Mouse (Mus musculus): Measurements from ENCODE around the gene Gon4l. TPM values are rescaled to one million over a fixed set of nuclear protein-coding genes. Genes with fewer than 3 reads are reported as not detected.

Gene Gon4l
- polyA plus RNA-seq, 1 experiment, result 33.4 TPM

GRCm38 (mm10) chr3:88904803-88905202, 69.8 kb downstream of the Gon4l start:
- Histone ChIP-seq H3K27me3 (ENCODE audit: control insufficient read depth, insufficient read depth, low read length) (no peaks in the 10 kb centered on the region), H3K4me1 (ENCODE audit: control insufficient read depth, insufficient read depth, low read length) (no peaks in the 10 kb centered on the region), H3K4me3 (replicated peaks; ENCODE audit: insufficient read depth, low read depth, low read length) (no peak overlapping the region), H3K27ac (ENCODE audit: insufficient read depth, low read length) (no peak overlapping the region)
- whole genome bisulfite sequencing, result 92% methylated on average over 3 of the region's 3 CpGs
- no peak for TF ChIP-seq CTCF (IDR thresholded peaks at IDR 0.05; ENCODE audit: borderline replicate concordance, insufficient read depth, low read depth, low read length)
- TF ChIP-seq POLR2A (IDR thresholded peaks at IDR 0.05; ENCODE audit: borderline replicate concordance, insufficient read depth, low read length), result no peak
- no peak for DNase-seq

GRCm38 (mm10) chr3:88905209-88905608, 70.2 kb downstream of the Gon4l start:
- no peak for TF ChIP-seq POLR2A (IDR thresholded peaks at IDR 0.05; ENCODE audit: borderline replicate concordance, insufficient read depth, low read length)
- no peak for TF ChIP-seq CTCF (IDR thresholded peaks at IDR 0.05; ENCODE audit: borderline replicate concordance, insufficient read depth, low read depth, low read length)
- WGBS, result 85% methylated on average over 6 of the region's 6 CpGs
- no peak for DNase-seq

DNA sequence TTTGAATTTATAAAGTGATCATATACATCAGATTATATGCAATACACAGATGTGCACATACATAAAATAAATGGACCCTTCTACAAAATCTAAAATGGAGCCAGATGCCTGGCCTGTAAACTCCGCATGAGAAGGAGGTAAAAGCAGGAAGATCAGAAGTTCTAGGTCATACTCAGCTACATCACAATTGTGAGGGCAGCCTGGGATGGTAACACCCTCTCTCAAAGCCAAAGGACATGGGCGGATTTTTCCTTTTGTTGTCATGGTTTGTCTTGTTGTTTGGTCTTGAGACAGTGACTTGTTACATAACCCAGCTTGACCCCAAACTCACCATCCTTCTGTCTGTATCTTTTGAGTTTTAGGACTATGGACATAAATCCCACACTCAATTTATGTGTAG, 70.7 kb downstream of the Gon4l start:
- H3K27ac ChIP-seq (ENCODE audit: insufficient read depth, low read length), result no peak overlapping the region
- WGBS, result 93% methylated on average over 2 of the region's 2 CpGs
- TF ChIP-seq POLR2A (IDR thresholded peaks at IDR 0.05; ENCODE audit: borderline replicate concordance, insufficient read depth, low read length) (no peak), CTCF (IDR thresholded peaks at IDR 0.05; ENCODE audit: borderline replicate concordance, insufficient read depth, low read depth, low read length) (no peak)
- H3K4me3 ChIP-seq (replicated peaks; ENCODE audit: insufficient read depth, low read depth, low read length), result no peak overlapping the region
- no peaks in the 10 kb centered on the region for H3K4me1 ChIP-seq (ENCODE audit: control insufficient read depth, insufficient read depth, low read length)
- no peak for DNase-seq
- H3K27me3 ChIP-seq (ENCODE audit: control insufficient read depth, insufficient read depth, low read length), result no peaks in the 10 kb centered on the region

More at GRCm38 (mm10) chr3:88905209-88905608, 70.2 kb downstream of the Gon4l start:
- no peaks in the 10 kb centered on the region for H3K27me3 ChIP-seq (ENCODE audit: control insufficient read depth, insufficient read depth, low read length)
- H3K4me3 ChIP-seq (replicated peaks; ENCODE audit: insufficient read depth, low read depth, low read length), result no peak overlapping the region
- H3K4me1 ChIP-seq (ENCODE audit: control insufficient read depth, insufficient read depth, low read length), result no peaks in the 10 kb centered on the region
- H3K27ac ChIP-seq (ENCODE audit: insufficient read depth, low read length), result no peak overlapping the region

DNA sequence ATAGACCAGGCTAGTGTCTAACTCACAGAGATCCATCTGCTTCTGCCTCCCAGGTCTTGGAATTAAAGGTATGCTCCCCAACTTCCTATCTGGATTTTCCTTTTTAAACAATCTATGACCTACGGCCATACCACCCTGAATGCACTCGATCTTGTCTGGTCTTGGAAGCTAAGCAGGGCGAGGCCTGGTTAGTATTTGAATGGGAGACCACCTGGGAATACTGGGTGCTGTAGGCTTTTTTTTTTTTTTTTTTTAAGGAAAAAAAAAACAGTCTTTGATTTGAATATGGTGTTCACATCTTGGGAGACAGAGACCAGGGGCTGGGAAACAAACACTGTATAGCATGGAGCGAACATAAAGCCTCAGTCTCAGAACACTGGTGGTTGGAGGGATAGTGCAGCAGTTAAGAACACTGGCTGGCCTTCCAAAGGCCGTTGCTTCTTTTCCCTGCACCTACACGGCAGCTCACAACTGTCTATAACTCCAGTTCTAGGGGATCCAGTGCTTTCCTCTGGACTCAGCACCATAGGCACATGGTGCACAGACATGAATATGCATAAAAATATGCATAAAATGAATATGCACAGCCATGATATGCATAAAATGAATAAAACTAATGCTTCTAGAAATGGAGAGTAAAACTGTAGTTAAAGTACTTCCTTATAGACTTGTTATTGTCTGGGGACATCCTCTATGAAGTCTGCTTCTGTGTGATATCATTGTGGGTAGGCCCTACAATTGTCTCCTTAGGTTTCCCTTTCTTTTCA, 71.5 kb downstream of the Gon4l start:
- no peak overlapping the region for H3K4me3 ChIP-seq (replicated peaks; ENCODE audit: insufficient read depth, low read depth, low read length)
- no peaks in the 10 kb centered on the region for H3K4me1 ChIP-seq (ENCODE audit: control insufficient read depth, insufficient read depth, low read length)
- no peaks in the 10 kb centered on the region for H3K27me3 ChIP-seq (ENCODE audit: control insufficient read depth, insufficient read depth, low read length)
- no peak overlapping the region for H3K27ac ChIP-seq (ENCODE audit: insufficient read depth, low read length)
- TF ChIP-seq CTCF (IDR thresholded peaks at IDR 0.05; ENCODE audit: borderline replicate concordance, insufficient read depth, low read depth, low read length), result no peak
- no peak for TF ChIP-seq POLR2A (IDR thresholded peaks at IDR 0.05; ENCODE audit: borderline replicate concordance, insufficient read depth, low read length)
- 86% methylated on average over 6 of the region's 6 CpGs for WGBS
- no peak for DNase-seq

DNA sequence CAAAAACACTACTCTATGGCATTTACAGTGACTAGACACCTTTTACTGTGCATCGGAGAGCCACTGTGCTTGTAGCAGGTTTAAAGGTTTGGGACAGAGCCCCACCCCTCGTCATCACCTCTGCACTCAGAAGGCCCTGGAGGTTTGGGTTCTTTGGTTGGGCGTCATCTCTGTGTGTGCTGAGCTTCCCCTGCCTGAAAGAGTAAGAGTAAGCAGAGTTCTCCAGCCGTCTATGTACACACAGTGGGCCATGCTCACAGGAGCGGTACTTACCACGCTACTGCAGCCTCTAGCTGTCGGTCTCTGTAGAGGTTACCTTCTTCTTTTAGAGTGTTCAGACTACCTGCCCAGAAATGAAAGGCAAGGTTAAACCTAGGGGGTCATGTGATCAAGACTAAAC, 77.6 kb downstream of the Gon4l start:
- Histone ChIP-seq H3K4me1 (ENCODE audit: control insufficient read depth, insufficient read depth, low read length) (0 out of 2 replicates have a peak, but pooled peaks cover 4% of the 10 kb centered on the region), H3K4me3 (replicated peaks; ENCODE audit: insufficient read depth, low read depth, low read length) (no peak overlapping the region), H3K27ac (ENCODE audit: insufficient read depth, low read length) (no peak overlapping the region), H3K27me3 (ENCODE audit: control insufficient read depth, insufficient read depth, low read length) (no peaks in the 10 kb centered on the region)
- DNase-seq, result no peak
- TF ChIP-seq POLR2A (IDR thresholded peaks at IDR 0.05; ENCODE audit: borderline replicate concordance, insufficient read depth, low read length) (no peak), CTCF (IDR thresholded peaks at IDR 0.05; ENCODE audit: borderline replicate concordance, insufficient read depth, low read depth, low read length) (no peak)
- WGBS, result 92% methylated on average over 7 of the region's 7 CpGs

- H3K4me3 ChIP-seq (replicated peaks; ENCODE audit: insufficient read depth, low read depth, low read length), result peak within 1 kb of the TSS; percentile 75
- H3K27ac ChIP-seq (ENCODE audit: insufficient read depth, low read length), result peak within 1 kb of the TSS; percentile 83
- H3K4me1 ChIP-seq (ENCODE audit: control insufficient read depth, insufficient read depth, low read length), result 0 out of 2 replicates have a peak, but pooled peaks cover 4% of the 10 kb centered on the region
- DNase-seq, result peak; percentile 92 to 94
- under 1% methylated on average over 62 of the region's 62 CpGs for WGBS
- TF ChIP-seq POLR2A (IDR thresholded peaks at IDR 0.05; ENCODE audit: borderline replicate concordance, insufficient read depth, low read length), result peak; percentile 97
- no peak for TF ChIP-seq CTCF (IDR thresholded peaks at IDR 0.05; ENCODE audit: borderline replicate concordance, insufficient read depth, low read depth, low read length)
- no peaks in the 10 kb centered on the region for H3K27me3 ChIP-seq (ENCODE audit: control insufficient read depth, insufficient read depth, low read length)
Measured at GRCm38 (mm10) chr3:88913511-88914383, 78.7 kb downstream of the Gon4l start, which contains the start of gene Msto1. Gene Msto1 (minus strand): TSS chr3:88913999.

DNA sequence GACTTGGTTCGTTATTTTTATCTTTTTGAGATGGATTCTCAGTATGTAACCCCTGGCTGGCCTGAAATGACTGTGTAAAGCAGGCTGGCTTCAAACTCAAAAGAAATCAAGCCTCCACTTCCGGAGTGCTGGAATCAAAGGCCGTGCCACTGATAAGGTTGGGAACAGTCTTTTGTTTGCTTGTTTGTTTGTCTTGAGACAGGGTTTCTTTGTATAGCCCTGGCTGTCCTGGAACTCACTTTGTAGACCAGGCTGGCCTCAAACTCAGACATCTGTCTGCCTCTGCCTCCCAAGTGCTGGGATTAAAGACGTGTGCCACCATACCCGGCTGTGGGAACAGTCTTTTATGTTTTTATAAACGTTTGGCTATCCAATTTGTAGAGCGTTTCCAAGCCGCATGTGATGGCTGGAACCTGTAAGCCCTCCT, 79.4 kb downstream of the Gon4l start:
- no peak for TF ChIP-seq POLR2A (IDR thresholded peaks at IDR 0.05; ENCODE audit: borderline replicate concordance, insufficient read depth, low read length)
- TF ChIP-seq CTCF (IDR thresholded peaks at IDR 0.05; ENCODE audit: borderline replicate concordance, insufficient read depth, low read depth, low read length), result no peak
- Histone ChIP-seq H3K4me3 (replicated peaks; ENCODE audit: insufficient read depth, low read depth, low read length) (peak overlapping the region; percentile 75), H3K4me1 (ENCODE audit: control insufficient read depth, insufficient read depth, low read length) (0 out of 2 replicates have a peak, but pooled peaks cover 4% of the 10 kb centered on the region), H3K27ac (ENCODE audit: insufficient read depth, low read length) (peak overlapping the region; percentile 83; the same call in 1 of the 2 replicates), H3K27me3 (ENCODE audit: control insufficient read depth, insufficient read depth, low read length) (no peaks in the 10 kb centered on the region)
- 17% methylated on average over 8 of the region's 8 CpGs for WGBS
- DNase-seq, result no peak

Data from cerebellum, adult 2 months (tissue).